Mouse (Mus musculus) forebrain, postnatal 0 days (tissue): ENCODE measurements around the gene Lztfl1. TPM values are rescaled to one million over a fixed set of nuclear protein-coding genes. Genes with fewer than 3 reads are reported as not detected.

Experiments used
- ATAC-seq: fragments of 200-750 bp; cut with Nextera tagmentation; 2 replicates; pipeline ENCODE4 v1.8.0; 2017; ENCODE audit warnings: mild to moderate bottlenecking, moderate library complexity
- DNase-seq: peaks from one replicate; pipeline ENCODE4 v3.0.0-alpha.2; 2015
- H3K27ac ChIP-seq: fragments of 300-500 bp; sonication (generic); 2 replicates; pipeline ENCODE4 v1.5.1; 2014; ENCODE audit warnings: low read depth, mild to moderate bottlenecking, antibody characterized with exemption, low read length, moderate library complexity, mixed read lengths
- H3K27me3 ChIP-seq: fragments of 300-500 bp; sonication (generic); 2 replicates; pipeline ENCODE4 v1.6.1; 2014; ENCODE audit warnings: mild to moderate bottlenecking, low read length, mixed read lengths; ENCODE audit not compliant: insufficient read depth
- H3K36me3 ChIP-seq: fragments of 300-500 bp; sonication (generic); 2 replicates; pipeline ENCODE4 v1.6.1; 2014; ENCODE audit warnings: mild to moderate bottlenecking, moderate library complexity; ENCODE audit not compliant: insufficient read depth
- H3K4me1 ChIP-seq: fragments of 300-500 bp; sonication (generic); 2 replicates; pipeline ENCODE4 v1.6.1; 2014; ENCODE audit warnings: antibody characterized with exemption; ENCODE audit not compliant: insufficient read depth
- H3K4me2 ChIP-seq: fragments of 300-500 bp; sonication (generic); 2 replicates; pipeline ENCODE4 v1.6.1; 2014; ENCODE audit warnings: low read depth, mild to moderate bottlenecking, moderate library complexity
- H3K4me3 ChIP-seq: fragments of 300-500 bp; sonication (generic); 2 replicates; pipeline ENCODE4 v1.5.1; 2014; ENCODE audit warnings: low read depth, low read length, mixed read lengths
- H3K9ac ChIP-seq: fragments of 300-500 bp; sonication (generic); 2 replicates; pipeline ENCODE4 v1.6.1; 2014; ENCODE audit warnings: mild to moderate bottlenecking
- H3K9me3 ChIP-seq: fragments of 300-500 bp; sonication (generic); 2 replicates; pipeline ENCODE4 v1.6.1; 2016; ENCODE audit warnings: low read length
- CTCF ChIP-seq: sonication (generic); IDR thresholded peaks from 2 replicates; pipeline ENCODE4 v1.5.1; 2016; ENCODE audit warnings: antibody characterized with exemption, control low read depth, low read depth
- WGBS: fragments of 180-500 bp; shearing (Covaris S2); extraction: QIAGEN DNeasy Blood & Tissue Kit; methylation state at CpG from one replicate; pipeline ENCODE4 v1.1.7; 2014; 5-methylcytosine and 5-hydroxymethylcytosine counted together
- polyA plus RNA-seq: library from polyadenylated mRNA; unstranded; fragments of >200 nt; fragmentation: Nextera tagmentation; extraction: Ambion mirVana; gene quantifications from 2 replicates; pipeline ENCODE4 v1.2.1, GENCODE M21; 2015
- total RNA-seq: library from RNA; depleted of rRNA; stranded (reverse); fragments of >200 nt; gene quantifications from 2 replicates; pipeline ENCODE4 v1.2.3, GENCODE M21; 2014; rRNA removed

Lztfl1 gene
- total and polyA plus RNA-seq, 2 experiments from 2014 or later, result 36.5 to 42.3 TPM

- no peak overlapping the region for H3K27ac ChIP-seq
- DNase-seq (no peak), ATAC-seq (no peak)
- no peak overlapping the region for H3K4me2 ChIP-seq
- H3K9ac ChIP-seq, result no peak overlapping the region
- H3K27me3 ChIP-seq, result no peaks in the 10 kb centered on the region
- TF ChIP-seq CTCF, result no peak
- H3K9me3 ChIP-seq, result no peaks in the 10 kb centered on the region
- 81% methylated on average over 3 of the region's 3 CpGs for WGBS
- no peak overlapping the region for H3K4me3 ChIP-seq
- no peaks in the 10 kb centered on the region for H3K4me1 ChIP-seq
- no peaks in the 10 kb centered on the region for H3K36me3 ChIP-seq
These were observed 60.0 kb downstream of the Lztfl1 start for GRCm38 (mm10) chr9:123657457-123657856.

GRCm38 (mm10) chr9:123651369-123651768, 66.1 kb downstream of the Lztfl1 start:
- Histone ChIP-seq H3K4me2 (no peak overlapping the region), H3K4me1 (no peaks in the 10 kb centered on the region), H3K9ac (no peak overlapping the region), H3K9me3 (no peaks in the 10 kb centered on the region), H3K27ac (no peak overlapping the region), H3K36me3 (no peaks in the 10 kb centered on the region), H3K27me3 (no peaks in the 10 kb centered on the region), H3K4me3 (no peak overlapping the region)
- WGBS, result 55% methylated on average over 4 of the region's 4 CpGs
- no peak for TF ChIP-seq CTCF
- no peak for DNase-seq
- ATAC-seq, result no peak

GRCm38 (mm10) chr9:123649785-123650511, 67.5 kb downstream of the Lztfl1 start:
- no peak for TF ChIP-seq CTCF
- Histone ChIP-seq H3K9me3 (no peaks in the 10 kb centered on the region), H3K9ac (no peak overlapping the region), H3K4me2 (no peak overlapping the region), H3K27ac (no peak overlapping the region), H3K36me3 (no peaks in the 10 kb centered on the region), H3K4me1 (no peaks in the 10 kb centered on the region), H3K27me3 (no peaks in the 10 kb centered on the region), H3K4me3 (no peak overlapping the region)
- DNase-seq, result no peak
- ATAC-seq, result no peak
- 85% methylated on average over 2 of the region's 2 CpGs for WGBS

Other genes with a start within 250 kb of the Lztfl1 start
- gene Limd1, start 239.0 kb downstream of the Lztfl1 start, total RNA-seq, result 16.3 and 23.8 TPM in 2 replicates
- 8.8 and 9.1 TPM in 2 replicates for gene Limd1, start 239.0 kb downstream of the Lztfl1 start, polyA plus RNA-seq
- gene Sacm1l, start 187.9 kb downstream of the Lztfl1 start, total RNA-seq, result 38.9 and 45.1 TPM in 2 replicates
- gene Sacm1l, start 187.9 kb downstream of the Lztfl1 start, polyA plus RNA-seq, result 25.1 and 33.1 TPM in 2 replicates
- gene Slc6a20b, start 85.1 kb downstream of the Lztfl1 start, total RNA-seq, result 0.08 and 0.10 TPM in 2 replicates
- gene Slc6a20b, start 85.1 kb downstream of the Lztfl1 start, polyA plus RNA-seq, result 0.08 and 0.19 TPM in 2 replicates
- 0.52 TPM in 1 of 2 replicates, not detected in the other for gene Ccr9, start 39.3 kb downstream of the Lztfl1 start, total RNA-seq
- gene Ccr9, start 39.3 kb downstream of the Lztfl1 start, polyA plus RNA-seq, result 0.30 and 0.34 TPM in 2 replicates
- gene Slc6a20a, start 38.8 kb downstream of the Lztfl1 start, total RNA-seq, result 17.2 and 33.0 TPM in 2 replicates
- 23.5 and 25.7 TPM in 2 replicates for gene Slc6a20a, start 38.8 kb downstream of the Lztfl1 start, polyA plus RNA-seq
- gene Cxcr6, start 88.8 kb upstream of the Lztfl1 start, total RNA-seq, result not detected in 2 replicates
- gene Cxcr6, start 88.8 kb upstream of the Lztfl1 start, polyA plus RNA-seq, result not detected in 2 replicates
- gene Fyco1, start 134.2 kb upstream of the Lztfl1 start, total RNA-seq, result 11.1 and 17.8 TPM in 2 replicates
- gene Fyco1, start 134.2 kb upstream of the Lztfl1 start, polyA plus RNA-seq, result 2.7 and 7.6 TPM in 2 replicates
- not detected in 2 replicates for gene Xcr1, start 144.3 kb upstream of the Lztfl1 start, total RNA-seq
- 0.06 and 0.14 TPM in 2 replicates for gene Xcr1, start 144.3 kb upstream of the Lztfl1 start, polyA plus RNA-seq